Mouse (Mus musculus) erythroid progenitor cell, adult 5-6 weeks (primary cell): ENCODE measurements around the gene Tgm5. TPM values are rescaled to one million over a fixed set of nuclear protein-coding genes. Genes with fewer than 3 reads are reported as not detected.

ENCODE experiments used
- total RNA-seq, 2 experiments: library from RNA; stranded (forward) in 1 of 2; stranded (reverse) in 1 of 2; fragments of 150-400 nt in 1 of 2; fragments of 186-747, 209-891 nt in 1 of 2; gene quantifications; 2 replicates each; pipeline versions ENCODE4 v1.2.3 to v1.2.4; 2015 to 2017; ENCODE audit warnings: low replicate concordance in 2 of 2

Tgm5 gene
- total RNA-seq, 2 experiments from 2014 or later: not detected

Other genes with a start within 250 kb of the Tgm5 start
- gene Cdan1, start 235.7 kb downstream of the Tgm5 start, total RNA-seq (2015; ENCODE audit: low replicate concordance): 67.0 and 68.7 TPM in 2 replicates
- gene Cdan1, start 235.7 kb downstream of the Tgm5 start, total RNA-seq (2017; ENCODE audit: low replicate concordance): 76.3 and 114 TPM in 2 replicates
- 0.72 and 1.7 TPM in 2 replicates for gene Ttbk2, start 235.2 kb downstream of the Tgm5 start, total RNA-seq (2015; ENCODE audit: low replicate concordance)
- gene Ttbk2, start 235.2 kb downstream of the Tgm5 start, total RNA-seq (2017; ENCODE audit: low replicate concordance): 2.4 and 3.0 TPM in 2 replicates
- 14.4 and 32.3 TPM in 2 replicates for gene Ubr1, start 115.1 kb downstream of the Tgm5 start, total RNA-seq (2015; ENCODE audit: low replicate concordance)
- 25.4 and 53.9 TPM in 2 replicates for gene Ubr1, start 115.1 kb downstream of the Tgm5 start, total RNA-seq (2017; ENCODE audit: low replicate concordance)
- gene Tmem62, start 108.8 kb downstream of the Tgm5 start, total RNA-seq (2015; ENCODE audit: low replicate concordance): 3.2 and 5.0 TPM in 2 replicates
- 3.7 and 8.4 TPM in 2 replicates for gene Tmem62, start 108.8 kb downstream of the Tgm5 start, total RNA-seq (2017; ENCODE audit: low replicate concordance)
- gene Ccndbp1, start 77.4 kb downstream of the Tgm5 start, total RNA-seq (2015; ENCODE audit: low replicate concordance): 117 and 123 TPM in 2 replicates
- gene Ccndbp1, start 77.4 kb downstream of the Tgm5 start, total RNA-seq (2017; ENCODE audit: low replicate concordance): 86.5 and 101 TPM in 2 replicates
- gene Epb42, start 48.8 kb downstream of the Tgm5 start, total RNA-seq (2015; ENCODE audit: low replicate concordance): 853 and 981 TPM in 2 replicates
- gene Epb42, start 48.8 kb downstream of the Tgm5 start, total RNA-seq (2017; ENCODE audit: low replicate concordance): 806 and 856 TPM in 2 replicates
- gene Tgm7, start 24.0 kb upstream of the Tgm5 start, total RNA-seq (2015; ENCODE audit: low replicate concordance): not detected in 2 replicates
- not detected in 2 replicates for gene Tgm7, start 24.0 kb upstream of the Tgm5 start, total RNA-seq (2017; ENCODE audit: low replicate concordance)
- 8.0 and 22.7 TPM in 2 replicates for gene Adal, start 54.6 kb upstream of the Tgm5 start, total RNA-seq (2015; ENCODE audit: low replicate concordance)
- 9.4 and 10.9 TPM in 2 replicates for gene Adal, start 54.6 kb upstream of the Tgm5 start, total RNA-seq (2017; ENCODE audit: low replicate concordance)
- gene Lcmt2, start 54.8 kb upstream of the Tgm5 start, total RNA-seq (2015; ENCODE audit: low replicate concordance): 1.4 and 5.0 TPM in 2 replicates
- gene Lcmt2, start 54.8 kb upstream of the Tgm5 start, total RNA-seq (2017; ENCODE audit: low replicate concordance): 3.0 and 3.1 TPM in 2 replicates
- gene Tubgcp4, start 84.8 kb upstream of the Tgm5 start, total RNA-seq (2015; ENCODE audit: low replicate concordance): 65.0 and 76.4 TPM in 2 replicates
- 47.6 and 50.1 TPM in 2 replicates for gene Tubgcp4, start 84.8 kb upstream of the Tgm5 start, total RNA-seq (2017; ENCODE audit: low replicate concordance)
- 14.3 and 17.3 TPM in 2 replicates for gene Zscan29, start 85.3 kb upstream of the Tgm5 start, total RNA-seq (2015; ENCODE audit: low replicate concordance)
- gene Zscan29, start 85.3 kb upstream of the Tgm5 start, total RNA-seq (2017; ENCODE audit: low replicate concordance): 12.0 and 18.1 TPM in 2 replicates
- gene Trp53bp1, start 185.6 kb upstream of the Tgm5 start, total RNA-seq (2015; ENCODE audit: low replicate concordance): 42.8 and 53.0 TPM in 2 replicates
- gene Trp53bp1, start 185.6 kb upstream of the Tgm5 start, total RNA-seq (2017; ENCODE audit: low replicate concordance): 78.3 and 98.6 TPM in 2 replicates
- 0.36 TPM in 1 of 2 replicates, not detected in the other for gene Map1a, start 203.8 kb upstream of the Tgm5 start, total RNA-seq (2015; ENCODE audit: low replicate concordance)
- 0.64 and 0.83 TPM in 2 replicates for gene Map1a, start 203.8 kb upstream of the Tgm5 start, total RNA-seq (2017; ENCODE audit: low replicate concordance)